Mouse (Mus musculus) ovary, postnatal 36 days (tissue): ENCODE data around the gene Sirpa.

Source experiments
- DNase-seq: peaks from one replicate; pipeline ENCODE4 v3.0.0; 2022; ENCODE audit warnings: low spot score, mixed read lengths

Gene Sirpa

GRCm38 (mm10) chr2:129633982-129634381 is 41.3 kb downstream of the Sirpa start:
- no peak for DNase-seq

DNA sequence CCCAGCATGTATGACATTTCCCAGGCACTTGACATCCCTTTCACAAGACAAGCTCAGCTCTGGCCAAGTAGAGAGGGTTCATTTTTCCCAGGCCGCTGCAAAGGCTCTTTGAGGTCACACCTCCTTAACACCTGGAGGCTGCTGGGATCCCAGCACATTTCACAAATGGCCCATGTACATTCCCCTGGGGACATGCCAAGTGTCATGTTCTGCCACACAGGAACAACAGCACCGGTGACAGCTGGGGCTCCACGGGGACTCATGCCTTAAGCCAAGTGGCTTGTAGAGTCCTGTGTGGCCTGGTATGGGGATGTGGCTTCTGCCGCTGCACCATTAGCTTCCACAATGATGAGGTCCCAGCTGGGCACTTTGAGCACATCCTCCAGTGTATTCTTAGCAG is 60.0 kb downstream of the Sirpa start:
- DNase-seq, result no peak

- no peak for DNase-seq
Observed at GRCm38 (mm10) chr2:129653632-129654031, 61.0 kb downstream of the Sirpa start.

- DNase-seq, result no peak
Observed at GRCm38 (mm10) chr2:129654233-129654950, 61.8 kb downstream of the Sirpa start.

DNA sequence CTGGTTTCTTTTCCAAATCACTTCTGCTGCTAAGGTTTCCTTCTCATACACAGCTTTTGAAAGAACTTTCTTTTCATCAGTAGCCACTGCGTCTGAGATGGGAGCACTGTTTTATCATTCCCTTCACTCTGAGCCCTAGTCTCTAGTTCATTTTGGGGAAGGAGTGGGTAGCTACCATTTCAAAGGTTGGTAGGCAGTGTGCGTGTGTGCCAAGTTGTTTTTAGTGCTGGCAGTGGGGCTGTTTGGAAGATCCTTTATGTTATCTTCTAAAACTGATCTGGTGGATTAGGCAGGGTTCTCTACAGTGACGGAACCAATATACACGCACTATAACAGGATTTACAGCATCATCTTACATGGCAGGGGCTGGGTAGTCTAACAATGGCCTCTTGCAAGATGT is 62.4 kb downstream of the Sirpa start:
- DNase-seq, result no peak

DNA sequence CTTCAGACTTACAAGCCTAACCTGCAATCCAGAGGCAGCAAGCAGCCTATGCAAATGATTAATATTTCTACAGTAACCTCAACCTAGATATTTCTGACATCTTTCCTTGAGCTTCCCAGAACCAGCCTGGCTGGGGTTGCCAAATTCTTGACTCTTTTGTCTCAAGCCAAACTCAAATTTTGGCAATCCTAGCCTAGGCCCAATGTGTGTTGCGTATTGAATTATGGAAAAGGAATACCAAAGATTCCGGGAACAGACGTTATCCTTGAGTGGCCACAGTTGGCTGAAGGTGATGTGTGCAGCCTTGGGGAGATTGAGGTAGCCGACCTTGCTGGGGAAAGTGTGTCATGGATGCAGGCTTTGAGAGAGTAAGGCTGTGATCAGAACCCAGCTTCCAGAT is 66.2 kb downstream of the Sirpa start:
- DNase-seq, result no peak

DNA sequence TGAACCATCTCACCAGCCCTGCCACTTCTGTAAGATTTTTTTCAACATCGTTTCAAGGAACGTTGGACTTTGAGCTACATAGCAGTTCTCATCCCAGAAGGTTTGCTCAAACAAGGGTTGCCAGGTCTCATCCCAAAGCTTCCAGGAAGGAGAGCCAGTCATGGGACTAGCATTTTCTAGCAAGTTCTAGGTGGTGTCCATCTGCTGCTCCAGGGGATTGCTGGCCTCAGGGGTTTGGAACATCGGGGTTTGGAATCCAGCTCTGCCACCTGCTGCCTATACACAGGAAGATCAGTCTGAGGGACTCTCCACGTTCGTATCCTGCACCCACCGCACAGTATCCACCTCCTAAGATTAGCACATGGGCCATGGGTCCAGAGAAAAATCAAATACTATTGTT is 67.4 kb downstream of the Sirpa start:
- DNase-seq, result peak; percentile 19

DNA sequence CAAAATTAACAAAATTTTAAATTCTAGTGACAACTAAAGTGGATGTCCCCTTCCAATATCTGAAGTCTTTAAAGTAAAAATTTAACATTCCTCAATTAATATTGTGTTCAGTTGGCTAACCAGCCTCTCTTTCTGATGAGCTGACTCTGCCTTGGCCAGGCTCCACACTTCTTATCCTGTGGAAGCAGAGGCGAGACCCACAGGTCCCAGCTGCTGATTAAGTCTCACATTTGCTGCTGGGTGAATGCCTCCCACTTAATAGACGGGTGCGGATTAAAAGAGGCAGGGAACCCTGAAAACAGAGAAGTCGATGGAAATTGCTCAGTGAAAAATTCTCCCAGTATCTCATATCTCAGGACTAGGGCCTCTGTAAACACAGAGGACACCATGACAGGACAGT is 69.8 kb downstream of the Sirpa start:
- DNase-seq, result no peak

DNA sequence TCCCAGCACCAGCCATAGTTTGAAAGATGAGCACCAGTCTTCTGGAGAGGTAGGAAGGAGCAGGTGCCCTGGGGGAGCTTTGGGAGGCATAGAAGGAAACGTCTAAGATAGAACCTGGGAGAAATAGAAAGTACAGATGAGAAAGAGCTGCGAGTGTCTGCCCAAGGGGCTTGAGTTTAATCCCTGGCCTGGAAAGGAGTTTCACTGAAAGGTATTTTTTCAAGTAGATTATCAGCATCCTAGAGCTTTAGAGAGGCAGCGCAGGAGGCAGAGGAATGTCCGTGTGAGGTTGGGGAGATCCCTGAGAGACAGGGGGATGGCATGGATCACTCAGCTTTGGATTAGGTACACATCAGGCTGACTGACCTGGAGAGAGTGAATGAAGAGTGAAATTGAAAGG is 79.3 kb downstream of the Sirpa start:
- DNase-seq, result no peak

DNA sequence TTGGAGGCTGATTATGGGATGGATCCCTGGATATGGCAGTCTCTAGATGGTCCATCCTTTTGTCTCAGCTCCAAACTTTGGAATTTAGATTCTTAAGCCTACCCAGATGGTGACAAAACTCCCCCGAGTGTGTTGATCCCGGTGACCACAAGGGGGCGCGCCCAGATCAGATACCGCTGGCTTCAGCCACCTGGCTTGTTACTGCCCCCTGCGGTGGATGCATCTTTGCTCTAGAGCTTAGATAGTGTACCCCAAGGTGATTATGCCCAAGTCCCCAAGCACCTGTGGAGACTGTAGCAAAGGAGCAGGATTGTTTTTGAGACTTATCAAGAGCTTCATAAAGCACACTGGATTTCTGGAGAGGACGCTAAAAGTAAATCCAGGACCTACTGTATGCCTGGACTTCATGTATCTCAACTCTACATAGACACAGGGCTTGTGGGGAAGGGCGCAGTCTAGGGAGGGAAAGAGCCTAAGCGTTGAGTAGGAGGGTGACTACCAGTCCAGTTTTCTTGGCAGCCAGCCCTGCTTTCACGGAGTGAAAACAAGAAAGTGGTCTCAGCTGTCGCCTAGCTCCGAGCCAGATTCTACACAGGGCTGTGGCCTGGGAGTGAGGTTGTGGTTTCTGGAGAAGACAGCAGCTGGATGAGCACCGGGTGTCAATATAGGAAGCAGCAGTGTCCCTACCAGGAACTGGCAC is 82.5 kb downstream of the Sirpa start:
- DNase-seq, result peak; percentile 78

GRCm38 (mm10) chr2:129677664-129678063 is 85.0 kb downstream of the Sirpa start:
- DNase-seq, result no peak

GRCm38 (mm10) chr2:129679066-129679465 is 86.4 kb downstream of the Sirpa start:
- DNase-seq, result no peak

DNA sequence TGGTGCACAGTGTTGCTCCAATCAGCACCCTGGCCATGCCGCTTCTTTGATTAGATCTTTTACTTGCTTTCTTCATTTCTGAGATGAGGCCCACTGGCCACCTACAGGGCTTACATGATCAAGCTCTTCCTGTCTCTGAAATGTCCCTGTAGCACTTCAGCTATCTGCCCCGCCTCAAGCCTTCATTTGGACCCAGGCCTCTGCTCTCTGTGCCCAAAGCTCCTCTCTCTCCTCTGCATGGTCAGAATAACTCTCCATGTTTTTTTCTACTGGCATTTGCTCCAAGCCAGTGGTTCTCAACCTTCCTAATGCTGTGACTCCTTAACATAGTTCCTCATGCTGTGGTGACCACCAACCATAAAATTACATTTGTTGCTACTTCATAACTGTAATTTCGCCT is 87.6 kb downstream of the Sirpa start:
- DNase-seq, result no peak
